Mouse (Mus musculus) neural tube, embryonic 10.5 days (tissue): ENCODE results near the gene Stxbp6.

ENCODE experiments used
- DNase-seq: peaks from one replicate; pipeline ENCODE4 v3.0.0-alpha.2; 2017; ENCODE audit warnings: low spot score; ENCODE audit errors: extremely low spot score

The Stxbp6 gene

DNA sequence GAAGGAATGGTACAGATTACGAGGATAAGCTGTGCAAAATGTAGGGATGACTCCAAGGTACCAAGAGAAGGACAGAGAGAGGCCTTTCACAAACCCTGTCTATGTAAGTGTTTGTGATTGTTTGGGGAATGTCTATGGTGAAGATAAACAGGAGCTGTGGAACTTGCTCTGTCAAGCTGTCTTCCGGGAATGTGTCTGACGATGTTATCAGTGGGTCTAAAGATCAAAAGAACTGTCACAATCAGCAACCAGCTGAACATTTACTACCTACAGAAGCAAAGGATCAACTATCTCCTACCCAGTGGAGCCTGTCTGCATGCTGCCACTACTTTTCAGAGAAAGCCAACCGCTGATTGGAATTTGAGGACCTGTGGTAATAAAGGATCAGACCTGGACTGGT is 152.3 kb downstream of the Stxbp6 start:
- no peak for DNase-seq

DNA sequence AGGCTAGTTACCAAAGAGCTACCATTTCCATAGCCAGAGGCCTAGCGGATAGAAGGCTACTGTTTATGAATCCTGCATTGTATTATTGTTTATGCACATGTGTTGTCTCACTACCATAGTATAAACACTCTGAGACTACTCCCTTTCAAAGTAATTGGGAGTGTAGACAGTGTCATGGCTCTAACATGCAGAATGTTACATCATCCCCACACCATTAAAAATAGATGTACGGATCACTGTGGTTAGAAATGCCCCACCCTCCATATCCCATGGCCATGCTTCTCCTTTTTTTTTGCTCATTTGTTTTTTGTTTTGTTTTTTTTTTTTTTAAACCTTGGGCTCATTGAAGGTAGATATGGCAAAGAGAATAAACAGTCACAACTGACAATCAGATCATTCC is 154.9 kb downstream of the Stxbp6 start:
- no peak for DNase-seq

- DNase-seq = no peak
These were observed 155.6 kb downstream of the Stxbp6 start for GRCm38 (mm10) chr12:44918929-44919328.

DNA sequence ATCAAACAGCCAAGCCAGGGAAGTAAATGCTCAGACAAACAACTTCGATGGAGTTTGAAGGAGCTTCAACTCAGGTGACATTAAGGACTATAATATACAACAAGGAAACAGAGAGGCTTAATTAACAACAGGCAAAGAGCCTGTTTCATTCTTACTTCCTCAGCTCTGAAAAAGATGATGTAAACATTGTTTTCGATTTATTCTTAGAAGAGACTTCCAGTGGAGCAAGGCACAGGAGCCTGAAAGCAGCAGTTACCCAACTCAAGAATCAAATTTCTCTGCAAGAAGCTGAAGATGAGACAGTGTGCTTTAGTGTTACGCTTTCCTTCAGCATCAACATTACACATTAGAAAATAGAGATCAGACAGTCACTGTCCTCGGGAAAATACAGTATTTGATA is 160.7 kb downstream of the Stxbp6 start:
- no peak for DNase-seq

- no peak for DNase-seq
These were observed 166.3 kb downstream of the Stxbp6 start for GRCm38 (mm10) chr12:44908028-44908702.

DNA sequence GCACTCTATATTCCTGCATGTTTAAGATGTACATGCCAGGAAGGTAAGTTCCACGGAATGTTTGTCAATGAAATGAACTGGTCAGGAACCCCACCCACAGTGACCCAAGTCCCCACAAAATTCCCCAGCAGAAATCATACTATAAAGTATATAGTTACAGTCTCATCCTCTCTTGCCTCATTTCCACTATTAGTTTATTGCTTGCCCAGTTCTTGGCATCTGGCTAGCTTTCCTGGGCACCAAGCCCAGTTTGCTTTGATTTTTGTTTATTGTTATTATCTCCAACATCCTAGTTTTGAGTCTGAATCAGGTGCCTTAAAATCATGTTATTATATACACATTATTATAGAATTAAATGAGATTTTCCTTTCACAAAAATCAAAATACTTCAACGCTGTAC is 168.5 kb downstream of the Stxbp6 start:
- no peak for DNase-seq

- no peak for DNase-seq
These were observed 171.2 kb downstream of the Stxbp6 start for GRCm38 (mm10) chr12:44903205-44903732.

DNA sequence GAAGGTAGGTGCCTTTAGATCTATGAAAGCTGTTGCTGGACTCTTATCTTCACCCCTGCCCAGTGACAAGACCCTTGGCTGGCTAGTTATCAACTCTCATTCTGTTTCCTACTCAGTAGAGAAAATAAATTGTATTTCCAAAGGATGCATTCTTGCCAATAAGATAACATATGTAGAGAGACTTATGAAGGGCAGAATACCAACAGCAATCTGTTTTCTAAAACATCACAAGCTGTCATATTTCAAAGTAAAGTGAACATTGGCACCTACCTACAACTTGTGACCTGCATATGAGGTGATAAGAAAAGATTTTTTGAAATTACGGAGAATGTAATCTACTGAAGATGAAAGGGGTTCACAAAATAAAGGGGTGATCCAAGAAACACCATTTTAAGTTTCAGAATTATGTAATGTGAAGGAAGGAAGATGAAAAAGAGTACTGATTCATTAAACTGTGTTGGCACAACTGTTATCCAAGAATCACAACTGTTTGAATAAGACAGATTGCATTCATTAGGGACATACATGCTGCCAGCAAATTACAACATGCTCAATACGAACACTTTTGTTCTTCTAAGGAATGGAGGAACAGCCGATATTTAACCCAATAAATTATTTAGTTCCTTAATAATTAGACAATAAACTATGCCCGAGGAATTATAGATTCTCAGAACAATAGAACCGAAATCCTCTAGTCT is 175.2 kb downstream of the Stxbp6 start:
- DNase-seq = no peak

DNA sequence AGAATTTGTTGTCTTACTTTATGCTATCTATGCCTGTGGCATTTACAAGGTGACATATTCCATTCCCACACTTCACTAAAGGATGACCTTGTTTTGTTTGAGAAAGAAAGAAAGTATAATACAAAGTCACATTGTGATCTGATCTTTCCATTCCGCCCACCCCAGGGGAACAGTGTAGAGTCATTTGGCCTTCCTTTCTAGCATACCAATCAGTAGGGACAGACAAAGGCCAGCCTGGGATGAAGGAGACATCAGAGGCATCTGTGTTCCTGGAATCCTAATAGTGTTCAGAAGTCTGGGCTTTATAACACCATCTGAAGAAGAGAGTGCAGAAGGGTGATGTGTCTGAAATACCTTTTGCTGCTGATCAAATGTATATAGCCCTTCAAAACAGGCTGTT is 178.0 kb downstream of the Stxbp6 start:
- DNase-seq = no peak

DNA sequence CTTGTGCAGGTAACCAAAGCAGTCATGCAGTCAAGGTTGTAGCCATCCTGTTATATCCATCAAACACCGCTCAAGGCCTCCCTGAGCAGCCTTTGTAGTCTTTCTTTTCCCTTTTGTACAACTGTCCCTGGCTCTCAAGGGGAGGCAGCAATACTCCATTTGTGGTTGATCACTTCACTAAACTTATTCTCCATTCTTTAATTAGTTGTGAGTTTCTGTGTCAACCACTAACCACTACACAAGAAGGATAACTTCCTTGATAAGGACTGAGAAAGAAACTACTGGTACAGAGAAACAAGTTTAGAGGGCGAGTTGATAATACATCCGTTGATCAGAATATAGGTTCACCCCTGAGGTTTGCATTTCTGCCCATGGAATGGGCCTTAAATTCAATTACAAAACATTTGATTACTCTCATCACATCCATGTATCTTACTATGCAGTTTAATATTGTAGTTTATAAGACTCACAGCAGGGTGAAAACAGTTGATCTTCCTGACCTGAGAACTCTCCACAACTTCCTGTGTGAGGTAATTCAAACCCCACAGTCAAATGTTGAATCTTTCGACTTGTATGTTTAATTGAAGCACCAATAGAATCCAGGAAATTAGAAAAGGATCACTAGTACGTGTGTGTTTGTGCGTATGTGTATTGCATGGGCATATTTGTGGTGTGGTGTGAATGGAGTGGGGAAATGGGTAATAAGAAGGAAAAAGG is 184.7 kb downstream of the Stxbp6 start:
- DNase-seq = no peak

DNA sequence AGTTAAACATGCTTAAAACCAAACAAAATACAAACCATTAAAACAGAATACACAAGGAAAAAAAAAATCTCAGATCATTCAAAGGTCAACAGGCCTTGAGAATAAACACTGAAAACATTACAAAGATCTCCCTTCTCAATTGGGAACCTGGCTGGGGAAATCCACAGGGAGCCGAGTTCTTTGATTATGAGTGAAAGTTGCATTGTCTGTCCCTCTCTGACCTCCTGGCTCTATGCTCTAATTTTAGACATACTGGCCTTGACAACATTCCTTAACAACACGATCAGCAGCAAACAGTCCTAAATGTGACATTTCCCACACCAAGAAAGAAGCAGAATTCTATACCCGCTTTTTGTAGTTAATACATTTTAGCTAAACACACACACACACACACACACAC is 187.7 kb downstream of the Stxbp6 start:
- no peak for DNase-seq

DNA sequence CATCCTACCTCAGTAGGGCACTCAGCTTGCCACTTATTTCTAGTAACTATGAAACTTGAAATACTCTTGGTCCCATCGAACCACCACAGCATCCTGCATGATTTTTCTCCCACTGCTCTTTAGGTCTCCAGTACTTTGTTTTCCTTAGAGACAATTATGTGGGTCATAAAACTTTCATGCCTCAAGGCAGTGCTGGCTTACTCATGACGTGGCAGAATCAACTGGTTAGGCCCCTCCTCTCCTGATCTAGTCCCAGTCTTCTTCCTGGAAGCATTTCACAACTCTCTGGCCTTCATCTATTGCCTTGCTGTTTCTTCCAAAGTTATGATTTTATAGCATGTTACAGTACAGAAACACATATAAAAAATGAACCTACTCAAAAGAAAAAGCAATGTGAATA is 201.8 kb downstream of the Stxbp6 start:
- no peak for DNase-seq

- no peak for DNase-seq
These were observed 209.1 kb downstream of the Stxbp6 start for GRCm38 (mm10) chr12:44865442-44865841.

DNA sequence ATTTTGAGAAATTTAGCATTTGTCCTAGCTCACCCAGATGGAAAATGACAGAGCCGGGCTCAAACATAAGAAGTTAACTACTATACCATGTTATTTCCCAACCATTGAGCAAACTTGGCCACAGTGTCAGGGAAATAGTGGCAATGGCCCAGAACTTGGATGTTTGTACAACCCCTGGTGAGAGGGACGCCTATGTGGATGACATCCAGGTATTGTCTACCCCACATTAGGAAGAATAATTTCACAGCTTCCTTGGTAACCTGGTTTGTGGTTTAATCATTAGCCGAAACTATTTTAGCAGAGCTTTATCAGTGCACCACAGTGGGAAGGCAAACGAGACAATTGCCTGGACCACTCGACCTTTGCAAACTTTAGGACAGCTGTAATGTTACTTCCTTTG is 215.1 kb downstream of the Stxbp6 start:
- DNase-seq = no peak

- no peak for DNase-seq
These were observed 216.2 kb downstream of the Stxbp6 start for GRCm38 (mm10) chr12:44858110-44858885.

- no peak for DNase-seq
These were observed 222.5 kb downstream of the Stxbp6 start for GRCm38 (mm10) chr12:44852024-44852423.

GRCm38 (mm10) chr12:44850516-44850915 is 224.0 kb downstream of the Stxbp6 start:
- DNase-seq = no peak

GRCm38 (mm10) chr12:44848483-44849221 is 225.9 kb downstream of the Stxbp6 start:
- DNase-seq = peak; percentile 39

GRCm38 (mm10) chr12:44840585-44840984 is 233.9 kb downstream of the Stxbp6 start:
- DNase-seq = no peak

GRCm38 (mm10) chr12:44839594-44840373 is 234.7 kb downstream of the Stxbp6 start:
- DNase-seq = peak; percentile 52
